Mouse (Mus musculus): ENCODE data around the gene Cd55. TPM values are rescaled to one million over a fixed set of nuclear protein-coding genes. Genes with fewer than 3 reads are reported as not detected.

Gene Cd55
- polyA plus RNA-seq (2015; fragmentation: Nextera tagmentation; extraction: Ambion mirVana) = 12.7 and 13.7 TPM in 2 replicates

- H3K9me3 ChIP-seq (replicated peaks) = no peaks in the 10 kb centered on the region
- peak within 1 kb of the TSS; percentile 87 for H3K4me2 ChIP-seq
- ATAC-seq (ENCODE audit: low FRiP score) = peak; percentile 96
- peak within 1 kb of the TSS; percentile 75 for H3K4me3 ChIP-seq (replicated peaks)
- peak within 1 kb of the TSS; percentile 75 for H3K9ac ChIP-seq (replicated peaks)
- peaks cover 8% of the 10 kb centered on the region; the same call in 1 of the 2 replicates for H3K4me1 ChIP-seq
- peak within 1 kb of the TSS; percentile 83 for H3K27ac ChIP-seq (replicated peaks)
- no peaks in the 10 kb centered on the region for H3K36me3 ChIP-seq
- WGBS = under 1% methylated on average over 44 of the region's 45 CpGs
- H3K27me3 ChIP-seq (replicated peaks) = no peaks in the 10 kb centered on the region
These were observed at the start of gene Cd55 for GRCm38 (mm10) chr1:130462084-130462861. TSS of gene Cd55 (minus strand) at chr1:130462744.

- Histone ChIP-seq H3K36me3 (no peaks in the 10 kb centered on the region), H3K9me3 (replicated peaks) (no peaks in the 10 kb centered on the region), H3K27me3 (replicated peaks) (no peaks in the 10 kb centered on the region), H3K4me3 (replicated peaks) (no peak overlapping the region), H3K9ac (replicated peaks) (no peak overlapping the region), H3K27ac (replicated peaks) (no peak overlapping the region), H3K4me2 (no peak overlapping the region), H3K4me1 (peaks cover 3% of the 10 kb centered on the region; the same call in 1 of the 2 replicates)
- WGBS = 90% methylated on average over 3 of the region's 3 CpGs
- ATAC-seq (ENCODE audit: low FRiP score) = no peak
These were observed 49.4 kb upstream of the Cd55 start for GRCm38 (mm10) chr1:130511823-130512370.

- ATAC-seq (ENCODE audit: low FRiP score) = no peak
- Histone ChIP-seq H3K9me3 (replicated peaks) (no peaks in the 10 kb centered on the region), H3K4me2 (no peak overlapping the region), H3K27me3 (replicated peaks) (no peaks in the 10 kb centered on the region), H3K36me3 (no peaks in the 10 kb centered on the region), H3K4me1 (peaks cover 3% of the 10 kb centered on the region; the same call in 1 of the 2 replicates), H3K27ac (replicated peaks) (no peak overlapping the region), H3K4me3 (replicated peaks) (no peak overlapping the region), H3K9ac (replicated peaks) (no peak overlapping the region)
- 59% methylated on average over 2 of the region's 2 CpGs for WGBS
These were observed 46.4 kb upstream of the Cd55 start for GRCm38 (mm10) chr1:130508957-130509350.

GRCm38 (mm10) chr1:130508030-130508956 is 45.7 kb upstream of the Cd55 start:
- no peak overlapping the region; the same call in 1 of the 2 replicates for H3K27ac ChIP-seq (replicated peaks)
- no peak overlapping the region for H3K4me2 ChIP-seq
- peaks cover 2% of the 10 kb centered on the region; the same call in 1 of the 2 replicates for H3K4me1 ChIP-seq
- no peak overlapping the region for H3K4me3 ChIP-seq (replicated peaks)
- H3K9me3 ChIP-seq (replicated peaks) = no peaks in the 10 kb centered on the region
- ATAC-seq (ENCODE audit: low FRiP score) = no peak
- WGBS = 73% methylated on average over 6 of the region's 6 CpGs
- no peaks in the 10 kb centered on the region for H3K36me3 ChIP-seq
- no peaks in the 10 kb centered on the region for H3K27me3 ChIP-seq (replicated peaks)
- no peak overlapping the region for H3K9ac ChIP-seq (replicated peaks)

- H3K9me3 ChIP-seq (replicated peaks) = no peaks in the 10 kb centered on the region
- no peaks in the 10 kb centered on the region for H3K27me3 ChIP-seq (replicated peaks)
- H3K9ac ChIP-seq (replicated peaks) = no peak overlapping the region
- no peak for ATAC-seq (ENCODE audit: low FRiP score)
- WGBS = 79% methylated on average over 2 of the region's 2 CpGs
- H3K27ac ChIP-seq (replicated peaks) = no peak overlapping the region
- H3K4me2 ChIP-seq = no peak overlapping the region
- H3K4me1 ChIP-seq = no peaks in the 10 kb centered on the region
- H3K36me3 ChIP-seq = no peaks in the 10 kb centered on the region
- H3K4me3 ChIP-seq (replicated peaks) = no peak overlapping the region
These were observed 44.9 kb upstream of the Cd55 start for GRCm38 (mm10) chr1:130507408-130507807.

- Histone ChIP-seq H3K4me1 (no peaks in the 10 kb centered on the region), H3K27ac (replicated peaks) (no peak overlapping the region), H3K36me3 (no peaks in the 10 kb centered on the region), H3K9me3 (replicated peaks) (no peaks in the 10 kb centered on the region), H3K27me3 (replicated peaks) (no peaks in the 10 kb centered on the region), H3K9ac (replicated peaks) (no peak overlapping the region), H3K4me2 (no peak overlapping the region), H3K4me3 (replicated peaks) (no peak overlapping the region)
- WGBS = 84% methylated on average over 2 of the region's 2 CpGs
- ATAC-seq (ENCODE audit: low FRiP score) = no peak
These were observed 37.4 kb upstream of the Cd55 start for GRCm38 (mm10) chr1:130499962-130500361.

GRCm38 (mm10) chr1:130498331-130498730 is 35.8 kb upstream of the Cd55 start:
- Histone ChIP-seq H3K27me3 (replicated peaks) (no peaks in the 10 kb centered on the region), H3K9me3 (replicated peaks) (no peaks in the 10 kb centered on the region), H3K27ac (replicated peaks) (no peak overlapping the region), H3K9ac (replicated peaks) (no peak overlapping the region), H3K4me1 (no peaks in the 10 kb centered on the region), H3K4me3 (replicated peaks) (no peak overlapping the region), H3K36me3 (no peaks in the 10 kb centered on the region), H3K4me2 (no peak overlapping the region)
- no peak for ATAC-seq (ENCODE audit: low FRiP score)

GRCm38 (mm10) chr1:130486816-130487545 is 24.4 kb upstream of the Cd55 start:
- H3K4me2 ChIP-seq = no peak overlapping the region
- no peak overlapping the region for H3K4me3 ChIP-seq (replicated peaks)
- 89% methylated on average over 10 of the region's 10 CpGs for WGBS
- H3K27me3 ChIP-seq (replicated peaks) = no peaks in the 10 kb centered on the region
- H3K9me3 ChIP-seq (replicated peaks) = no peaks in the 10 kb centered on the region
- no peak overlapping the region for H3K27ac ChIP-seq (replicated peaks)
- no peaks in the 10 kb centered on the region for H3K4me1 ChIP-seq
- H3K36me3 ChIP-seq = no peaks in the 10 kb centered on the region
- no peak for ATAC-seq (ENCODE audit: low FRiP score)
- H3K9ac ChIP-seq (replicated peaks) = no peak overlapping the region

- WGBS = 79% methylated on average over 10 of the region's 10 CpGs
- H3K4me1 ChIP-seq = no peaks in the 10 kb centered on the region
- H3K27me3 ChIP-seq (replicated peaks) = no peaks in the 10 kb centered on the region
- H3K9ac ChIP-seq (replicated peaks) = no peak overlapping the region
- H3K4me3 ChIP-seq (replicated peaks) = no peak overlapping the region
- no peak overlapping the region for H3K4me2 ChIP-seq
- no peaks in the 10 kb centered on the region for H3K9me3 ChIP-seq (replicated peaks)
- no peak for ATAC-seq (ENCODE audit: low FRiP score)
- no peaks in the 10 kb centered on the region for H3K36me3 ChIP-seq
- no peak overlapping the region for H3K27ac ChIP-seq (replicated peaks)
These were observed 23.5 kb upstream of the Cd55 start for GRCm38 (mm10) chr1:130485828-130486620.

- Histone ChIP-seq H3K9ac (replicated peaks) (no peak overlapping the region), H3K36me3 (no peaks in the 10 kb centered on the region), H3K4me1 (no peaks in the 10 kb centered on the region), H3K27me3 (replicated peaks) (no peaks in the 10 kb centered on the region), H3K4me3 (replicated peaks) (no peak overlapping the region), H3K9me3 (replicated peaks) (no peaks in the 10 kb centered on the region), H3K4me2 (no peak overlapping the region), H3K27ac (replicated peaks) (no peak overlapping the region)
- WGBS = 71% methylated on average over 2 of the region's 2 CpGs
- ATAC-seq (ENCODE audit: low FRiP score) = no peak
These were observed 22.8 kb upstream of the Cd55 start for GRCm38 (mm10) chr1:130485376-130485775.

Measured in neural tube, embryonic 15.5 days (tissue).